Mouse (Mus musculus): ENCODE measurements around the gene Prr29. TPM values are rescaled to one million over a fixed set of nuclear protein-coding genes. Genes with fewer than 3 reads are reported as not detected.
"Not testable (repeated sequence)": the region's sequence is repeated elsewhere in the genome, so short reads cannot be mapped to it uniquely, and the experiment has no call there.

The Prr29 gene
- total RNA-seq, 1 experiment, result not detected

DNA sequence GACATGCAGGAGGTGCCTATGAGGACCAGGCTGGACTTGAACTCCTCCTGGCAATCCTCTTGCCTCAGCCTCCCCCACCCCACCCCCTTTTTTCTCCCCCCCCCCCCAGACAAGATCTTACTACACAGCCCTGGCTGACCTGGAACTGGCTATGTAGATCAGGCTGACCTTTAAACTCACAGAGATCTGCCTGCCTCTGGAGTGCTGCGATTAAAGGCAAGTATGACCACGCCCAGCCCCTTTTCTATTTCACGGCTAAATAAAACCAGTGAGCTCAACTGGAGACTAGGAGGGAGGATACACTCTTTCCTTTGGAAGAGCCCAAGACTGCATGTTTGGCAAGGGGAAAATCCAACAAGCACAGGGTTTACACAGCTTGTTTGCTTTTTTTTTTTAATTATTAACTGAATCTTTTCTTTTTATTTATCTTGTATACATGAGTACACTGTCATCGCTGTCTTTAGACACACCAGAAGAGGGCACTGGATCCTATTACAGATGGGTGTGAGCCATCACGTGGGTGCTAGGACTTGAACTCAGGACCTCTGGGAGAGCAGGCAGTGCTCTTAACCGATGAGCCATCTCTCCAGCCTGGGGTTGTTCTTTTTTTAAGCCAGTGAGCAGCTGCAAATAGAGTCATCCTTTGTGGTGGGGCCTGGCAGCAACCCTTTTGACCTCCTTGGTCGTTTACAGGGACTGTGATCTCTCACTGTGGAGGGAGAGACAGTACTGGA, 27.5 kb downstream of the Prr29 start:
- no peak overlapping the region for H3K9ac ChIP-seq (ENCODE audit: insufficient read depth, low read depth, low read length, poor library complexity, severe bottlenecking)
- no peak for DNase-seq (ENCODE audit: low read depth, low spot score)
- in situ Hi-C loops (cut with MboI; ENCODE audit: low sequenced_read_pairs in 2 of 2, unreplicated experiment in 2 of 2), result no loop called here
- H3K36me3 ChIP-seq (ENCODE audit: control insufficient read depth, insufficient read depth, low read length, poor library complexity, severe bottlenecking), result peaks cover 2% of the 10 kb centered on the region; the same call in 1 of the 2 replicates
- peaks cover 0 to 12% of the 10 kb centered on the region in 2 experiments; a peak in 1 of 4 replicates for H3K4me1 ChIP-seq (ENCODE audit: control insufficient read depth in 2 of 2, insufficient read depth in 2 of 2, low read length in 2 of 2, poor library complexity in 1 of 2)
- H3K9me3 ChIP-seq (ENCODE audit: control insufficient read depth, insufficient read depth, low read depth, low read length), result no peaks in the 10 kb centered on the region
- TF ChIP-seq HCFC1 (IDR thresholded peaks at IDR 0.05; ENCODE audit: borderline replicate concordance, insufficient read depth, low read length) (no peak), ZC3H11A (IDR thresholded peaks at IDR 0.05; ENCODE audit: borderline replicate concordance, low read depth, low read length) (no peak), CHD2 (IDR thresholded peaks at IDR 0.05; ENCODE audit: low read depth, low read length) (no peak), MAFK (IDR thresholded peaks at IDR 0.05; ENCODE audit: insufficient read depth, low read depth, low read length) (no peak), ZNF384 (IDR thresholded peaks at IDR 0.05; ENCODE audit: low read depth, low read length) (no peak)
- no peak overlapping the region for H3K27ac ChIP-seq (ENCODE audit: insufficient read depth, low read depth, low read length, poor library complexity, severe bottlenecking)
- no peak overlapping the region for H3K4me3 ChIP-seq (ENCODE audit: insufficient read depth in 1 of 2, low read depth in 1 of 2, low read length in 2 of 2, poor library complexity in 1 of 2, severe bottlenecking in 1 of 2)

DNA sequence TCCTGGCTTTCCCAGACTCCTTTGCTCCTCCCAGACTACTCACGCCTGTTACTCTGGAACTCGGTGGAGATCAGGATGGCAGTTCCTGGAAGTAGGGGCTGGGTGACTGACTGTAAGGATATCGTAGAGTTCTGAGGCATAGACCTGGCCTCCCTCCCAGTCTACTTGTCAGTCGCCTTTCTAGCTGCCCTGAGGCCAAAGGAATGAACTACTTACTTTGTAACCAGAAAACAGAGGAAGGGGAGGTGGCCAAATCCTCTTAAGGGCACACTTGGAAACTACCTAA, 28.0 kb downstream of the Prr29 start:
- in situ Hi-C loops (cut with MboI; ENCODE audit: low sequenced_read_pairs in 2 of 2, unreplicated experiment in 2 of 2), result no loop called here

DNA sequence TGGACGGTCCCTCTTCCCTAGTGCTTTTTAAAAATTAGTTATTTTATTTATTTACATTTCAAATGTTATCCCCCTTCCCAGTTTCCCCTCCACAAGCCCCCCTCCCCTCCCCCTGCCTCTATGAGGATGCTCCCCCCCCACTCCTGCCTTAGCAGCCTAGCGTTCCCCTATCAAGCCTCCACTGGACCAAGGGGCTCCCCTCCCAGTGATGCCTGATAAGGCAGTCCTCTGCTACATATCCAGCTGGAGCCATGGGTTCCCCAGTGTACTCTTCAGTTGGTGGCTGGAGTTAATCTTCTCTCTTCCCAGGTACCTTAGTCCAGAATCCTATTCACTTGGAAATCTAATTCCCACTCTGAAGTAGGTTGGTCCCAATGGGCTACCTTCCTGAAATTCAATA, 28.8 kb downstream of the Prr29 start:
- in situ Hi-C loops (cut with MboI; ENCODE audit: low sequenced_read_pairs in 2 of 2, unreplicated experiment in 2 of 2), result not testable (repeated sequence)

More for the DNA sequence above, 28.0 kb downstream of the Prr29 start:
- Histone ChIP-seq H3K4me3 (ENCODE audit: insufficient read depth in 1 of 2, low read depth in 1 of 2, low read length in 2 of 2, poor library complexity in 1 of 2, severe bottlenecking in 1 of 2) (no peak overlapping the region), H3K9ac (ENCODE audit: insufficient read depth, low read depth, low read length, poor library complexity, severe bottlenecking) (no peak overlapping the region), H3K4me1 (ENCODE audit: control insufficient read depth in 2 of 2, insufficient read depth in 2 of 2, low read length in 2 of 2, poor library complexity in 1 of 2) (peaks cover 0 to 12% of the 10 kb centered on the region in 2 experiments; a peak in 1 of 4 replicates), H3K9me3 (ENCODE audit: control insufficient read depth, insufficient read depth, low read depth, low read length) (no peaks in the 10 kb centered on the region), H3K36me3 (ENCODE audit: control insufficient read depth, insufficient read depth, low read length, poor library complexity, severe bottlenecking) (peaks cover 3% of the 10 kb centered on the region; the same call in 1 of the 2 replicates), H3K27ac (ENCODE audit: insufficient read depth, low read depth, low read length, poor library complexity, severe bottlenecking) (no peak overlapping the region)
- no peak for DNase-seq (ENCODE audit: low read depth, low spot score)
- no peak for TF ChIP-seq ZC3H11A (IDR thresholded peaks at IDR 0.05; ENCODE audit: borderline replicate concordance, low read depth, low read length)
- TF ChIP-seq CHD2 (IDR thresholded peaks at IDR 0.05; ENCODE audit: low read depth, low read length), result no peak
- no peak for TF ChIP-seq ZNF384 (IDR thresholded peaks at IDR 0.05; ENCODE audit: low read depth, low read length)
- TF ChIP-seq HCFC1 (IDR thresholded peaks at IDR 0.05; ENCODE audit: borderline replicate concordance, insufficient read depth, low read length), result no peak
- no peak for TF ChIP-seq MAFK (IDR thresholded peaks at IDR 0.05; ENCODE audit: insufficient read depth, low read depth, low read length)

DNA sequence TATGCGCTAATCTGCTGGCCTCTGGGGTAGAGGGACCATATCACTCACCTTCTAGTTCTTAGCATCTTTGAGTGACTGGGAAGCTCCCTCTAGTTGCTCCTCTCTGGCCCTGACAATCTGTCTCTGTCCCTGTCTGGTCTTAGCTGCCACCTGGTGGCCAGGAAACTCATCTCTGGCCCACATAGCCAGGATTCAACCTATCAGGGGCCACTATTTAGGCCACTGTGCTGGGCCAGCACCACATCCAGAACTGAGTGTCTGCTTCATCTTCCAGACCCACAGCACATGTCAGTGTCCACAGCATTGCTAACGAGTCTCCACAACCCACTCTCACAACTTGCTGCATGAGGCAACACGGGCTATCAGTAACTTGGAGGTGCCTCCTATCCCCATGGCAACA, 32.4 kb downstream of the Prr29 start:
- in situ Hi-C loops (cut with MboI; ENCODE audit: low sequenced_read_pairs in 2 of 2, unreplicated experiment in 2 of 2), result no loop called here
- Histone ChIP-seq H3K4me1 (ENCODE audit: control insufficient read depth in 2 of 2, insufficient read depth in 2 of 2, low read length in 2 of 2, poor library complexity in 1 of 2) (peaks cover 0 to 4% of the 10 kb centered on the region in 2 experiments; a peak in 1 of 4 replicates), H3K27ac (ENCODE audit: insufficient read depth, low read depth, low read length, poor library complexity, severe bottlenecking) (no peak overlapping the region), H3K4me3 (ENCODE audit: insufficient read depth in 1 of 2, low read depth in 1 of 2, low read length in 2 of 2, poor library complexity in 1 of 2, severe bottlenecking in 1 of 2) (no peak overlapping the region), H3K36me3 (ENCODE audit: control insufficient read depth, insufficient read depth, low read length, poor library complexity, severe bottlenecking) (peaks cover 13% of the 10 kb centered on the region; the same call in 1 of the 2 replicates), H3K9ac (ENCODE audit: insufficient read depth, low read depth, low read length, poor library complexity, severe bottlenecking) (no peak overlapping the region), H3K9me3 (ENCODE audit: control insufficient read depth, insufficient read depth, low read depth, low read length) (no peaks in the 10 kb centered on the region)
- no peak for DNase-seq (ENCODE audit: low read depth, low spot score)
- TF ChIP-seq CHD2 (IDR thresholded peaks at IDR 0.05; ENCODE audit: low read depth, low read length) (no peak), ZC3H11A (IDR thresholded peaks at IDR 0.05; ENCODE audit: borderline replicate concordance, low read depth, low read length) (no peak)

More for the DNA sequence above, 28.8 kb downstream of the Prr29 start:
- H3K4me1 ChIP-seq (ENCODE audit: control insufficient read depth in 2 of 2, insufficient read depth in 2 of 2, low read length in 2 of 2, poor library complexity in 1 of 2), result peaks cover 0 to 12% of the 10 kb centered on the region in 2 experiments; a peak in 1 of 4 replicates
- H3K36me3 ChIP-seq (ENCODE audit: control insufficient read depth, insufficient read depth, low read length, poor library complexity, severe bottlenecking); DNase-seq (ENCODE audit: low read depth, low spot score); H3K9ac ChIP-seq (ENCODE audit: insufficient read depth, low read depth, low read length, poor library complexity, severe bottlenecking); H3K4me3 ChIP-seq (ENCODE audit: insufficient read depth in 1 of 2, low read depth in 1 of 2, low read length in 2 of 2, poor library complexity in 1 of 2, severe bottlenecking in 1 of 2); H3K27ac ChIP-seq (ENCODE audit: insufficient read depth, low read depth, low read length, poor library complexity, severe bottlenecking); H3K9me3 ChIP-seq (ENCODE audit: control insufficient read depth, insufficient read depth, low read depth, low read length): not testable (repeated sequence)

DNA sequence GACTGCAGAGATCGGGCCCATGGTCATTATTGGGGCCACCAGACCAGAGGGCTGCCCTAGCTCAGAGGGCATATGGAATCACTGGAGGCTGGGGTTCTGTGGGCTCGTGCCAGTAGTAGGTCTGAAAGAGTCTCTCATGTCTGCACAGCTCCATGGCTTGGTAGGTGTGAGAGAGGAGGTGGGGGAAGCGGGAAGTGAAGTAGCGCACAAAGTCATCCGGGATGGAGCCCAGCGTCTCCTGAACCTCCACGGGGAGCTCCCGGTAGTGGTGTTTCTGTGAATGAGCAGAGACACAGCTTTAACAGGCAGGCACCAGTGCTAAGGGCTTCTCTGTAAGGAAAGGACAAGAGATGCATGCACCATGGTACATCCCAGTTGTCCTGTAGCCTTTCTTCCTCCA, 33.2 kb downstream of the Prr29 start:
- Histone ChIP-seq H3K9me3 (ENCODE audit: control insufficient read depth, insufficient read depth, low read depth, low read length) (no peaks in the 10 kb centered on the region), H3K4me1 (ENCODE audit: control insufficient read depth in 2 of 2, insufficient read depth in 2 of 2, low read length in 2 of 2, poor library complexity in 1 of 2) (no peaks in the 10 kb centered on the region), H3K27ac (ENCODE audit: insufficient read depth, low read depth, low read length, poor library complexity, severe bottlenecking) (no peak overlapping the region), H3K36me3 (ENCODE audit: control insufficient read depth, insufficient read depth, low read length, poor library complexity, severe bottlenecking) (peaks cover 16% of the 10 kb centered on the region; the same call in 1 of the 2 replicates), H3K4me3 (ENCODE audit: insufficient read depth in 1 of 2, low read depth in 1 of 2, low read length in 2 of 2, poor library complexity in 1 of 2, severe bottlenecking in 1 of 2) (no peak overlapping the region), H3K9ac (ENCODE audit: insufficient read depth, low read depth, low read length, poor library complexity, severe bottlenecking) (no peak overlapping the region)
- in situ Hi-C loops (cut with MboI; ENCODE audit: low sequenced_read_pairs in 2 of 2, unreplicated experiment in 2 of 2), result no loop called here
- DNase-seq (ENCODE audit: low read depth, low spot score), result no peak
- no peak for TF ChIP-seq HCFC1 (IDR thresholded peaks at IDR 0.05; ENCODE audit: borderline replicate concordance, insufficient read depth, low read length)
- TF ChIP-seq ZC3H11A (IDR thresholded peaks at IDR 0.05; ENCODE audit: borderline replicate concordance, low read depth, low read length), result no peak
- TF ChIP-seq CHD2 (IDR thresholded peaks at IDR 0.05; ENCODE audit: low read depth, low read length), result no peak
- no peak for TF ChIP-seq ZNF384 (IDR thresholded peaks at IDR 0.05; ENCODE audit: low read depth, low read length)
- no peak for TF ChIP-seq MAFK (IDR thresholded peaks at IDR 0.05; ENCODE audit: insufficient read depth, low read depth, low read length)
